Mouse (Mus musculus) cerebellum, adult (tissue): ENCODE measurements at regions not wholly inside any gene's neighbourhood (a gene's known extent, or its start where the extent isn't known, plus 50 kb on each side); places are given as distances from the start of the nearest gene placed in this dataset.
A peak's percentile ranks its signal among the peaks of the same experiment; 100 is the strongest.

Source experiments
- ATAC-seq: cut with Nextera tagmentation; 2 replicates; pipeline ENCODE4 v1.9.2; 2017; ENCODE audit warnings: mild to moderate bottlenecking, moderate library complexity, mixed read lengths; ENCODE audit not compliant: insufficient number of reproducible peaks, low FRiP score, low TSS enrichment

GRCm38 (mm10) chr17:3248875-3249274 is 77.5 kb upstream of the Tiam2 start:
- ATAC-seq = no peak

DNA sequence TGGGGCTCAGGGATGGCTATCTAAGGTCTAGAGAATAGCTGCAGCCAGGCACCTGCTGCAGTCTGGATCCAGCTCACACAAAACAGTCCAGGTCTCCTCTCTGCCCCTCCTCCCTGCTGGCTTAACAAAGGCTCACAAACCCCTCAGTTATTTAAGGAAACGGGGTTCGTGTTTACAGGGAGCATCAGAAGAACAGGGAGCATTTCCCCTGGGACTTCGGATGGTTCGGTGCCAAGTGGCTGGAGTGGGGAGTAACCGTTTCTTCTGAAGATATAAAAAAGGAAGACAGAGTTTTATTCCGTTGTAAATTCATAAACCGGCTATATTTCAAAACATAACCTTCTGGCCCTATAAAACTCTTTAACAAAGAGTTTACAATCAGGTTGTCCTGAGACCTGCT is 77.1 kb upstream of the Tiam2 start:
- no peak for ATAC-seq

GRCm38 (mm10) chr17:3251176-3251575 is 75.2 kb upstream of the Tiam2 start:
- ATAC-seq = no peak

DNA sequence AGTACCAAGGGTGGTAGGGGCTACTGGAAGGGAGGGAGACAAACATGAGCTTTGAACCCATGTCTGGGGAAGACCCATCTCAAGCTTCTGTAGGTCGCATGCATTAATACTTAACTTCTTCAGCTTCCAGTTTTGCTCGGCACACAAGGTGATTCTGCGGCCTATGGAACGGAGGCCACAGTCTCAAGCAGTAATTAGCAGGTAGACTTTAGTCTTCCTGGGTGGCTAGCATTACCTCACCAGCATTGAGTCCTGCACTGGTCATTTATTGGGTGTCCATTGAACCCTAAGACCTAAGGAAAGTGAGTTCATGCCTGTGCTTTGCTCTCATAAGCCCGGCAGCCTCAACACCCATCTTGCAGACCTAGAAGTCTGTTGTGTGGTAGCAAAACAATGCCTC is 74.4 kb upstream of the Tiam2 start:
- ATAC-seq = no peak

- no peak for ATAC-seq
Observed at GRCm38 (mm10) chr17:3253508-3254176, 72.7 kb upstream of the Tiam2 start.

GRCm38 (mm10) chr17:3256765-3257164 is 69.6 kb upstream of the Tiam2 start:
- ATAC-seq = no peak

DNA sequence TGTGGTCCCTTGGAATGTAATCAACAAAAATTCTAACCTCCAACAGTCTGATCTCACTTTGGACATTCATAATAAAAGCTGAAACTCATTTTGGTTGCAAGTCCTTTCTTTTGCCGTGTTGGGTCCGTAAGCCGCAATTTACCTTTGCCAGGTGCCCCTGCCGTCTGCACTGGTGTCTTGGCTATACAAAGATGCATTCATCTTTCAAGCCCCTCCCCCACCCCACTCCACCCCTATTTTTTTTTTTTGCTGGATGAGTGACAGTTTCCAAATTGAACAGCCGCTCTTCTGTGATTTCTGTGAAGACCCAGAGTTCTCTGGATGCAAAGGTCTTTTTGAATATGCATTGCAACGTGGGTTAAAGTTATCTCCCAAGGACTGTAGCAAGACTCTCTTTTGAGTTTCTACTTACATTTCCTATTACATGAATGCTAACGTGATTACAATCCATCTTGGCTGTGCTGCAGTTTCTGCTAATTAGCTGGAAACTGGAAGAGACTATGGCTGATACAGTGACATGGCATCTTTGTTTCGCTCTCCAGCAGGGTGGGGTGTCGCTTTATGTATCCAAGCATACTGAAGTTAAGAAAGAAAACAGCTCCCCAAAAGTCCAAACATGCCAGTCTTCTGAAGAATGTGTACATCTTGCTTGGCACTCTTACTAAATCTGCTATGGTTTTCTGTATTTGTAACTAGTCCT is 67.4 kb upstream of the Tiam2 start:
- no peak for ATAC-seq

DNA sequence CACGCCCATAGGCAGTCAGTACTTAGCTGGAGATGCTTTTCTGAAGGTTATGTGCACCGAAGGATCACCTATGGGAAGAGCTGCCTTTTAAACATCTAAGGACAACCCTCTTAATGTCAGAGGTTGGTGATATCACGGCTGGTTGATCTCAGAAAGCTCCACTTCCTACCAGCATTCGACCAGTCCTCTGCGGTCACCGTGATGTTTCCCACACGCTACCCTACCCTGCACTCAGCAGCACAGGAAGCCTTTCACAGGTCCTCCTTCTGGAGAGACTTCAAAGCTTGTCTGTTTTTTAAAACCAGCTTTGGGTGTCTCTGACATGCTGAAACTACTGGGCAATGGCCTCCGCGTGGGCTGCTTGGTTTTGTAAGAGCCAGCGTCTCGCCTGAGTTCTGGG is 65.6 kb upstream of the Tiam2 start:
- no peak for ATAC-seq

GRCm38 (mm10) chr17:3273108-3274091 is 53.0 kb upstream of the Tiam2 start:
- ATAC-seq = peak; percentile 74; the same call in 1 of the 2 replicates

GRCm38 (mm10) chr17:3274449-3275285 is 51.7 kb upstream of the Tiam2 start:
- ATAC-seq = no peak
